Mouse (Mus musculus): Measurements from ENCODE around the gene Gse1.

GRCm38 (mm10) chr8:120227578-120227876, 729 bp upstream of the Gse1 start:
- TF ChIP-seq CEBPB (IDR thresholded peaks at IDR 0.05; ENCODE audit: insufficient read depth, poor library complexity, severe bottlenecking) (no peak), MAX (IDR thresholded peaks at IDR 0.05; ENCODE audit: low read depth) (no peak), USF1 (IDR thresholded peaks at IDR 0.05; ENCODE audit: low read depth) (no peak), POLR2A (IDR thresholded peaks at IDR 0.05; ENCODE audit: insufficient read length, low read depth) (no peak), TCF12 (IDR thresholded peaks at IDR 0.05; ENCODE audit: insufficient read depth, poor library complexity, severe bottlenecking) (no peak)

All from myocyte (in vitro differentiated cells).